Mouse (Mus musculus): ENCODE measurements around the gene Ugt2b1.
"Not testable (repeated sequence)": the region's sequence is repeated elsewhere in the genome, so short reads cannot be mapped to it uniquely, and the experiment has no call there.

DNA sequence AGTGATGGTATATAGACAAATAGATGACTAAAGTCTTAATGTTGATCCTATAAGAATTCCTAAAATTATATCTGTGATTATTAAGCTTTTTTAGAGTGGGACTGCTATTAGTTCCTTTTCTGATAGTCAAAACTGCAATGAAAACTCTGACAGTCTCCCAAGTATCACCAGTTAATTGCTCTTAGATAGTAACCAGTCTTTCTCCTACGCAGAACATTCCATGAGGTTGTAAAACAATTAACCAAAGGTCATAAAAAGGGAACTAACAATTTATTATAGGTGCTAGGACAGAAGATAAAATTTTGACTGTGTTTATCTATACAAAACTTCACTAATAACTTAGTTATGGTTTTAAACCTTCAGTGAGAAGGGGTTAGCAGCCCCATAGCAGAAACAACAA is 36.5 kb upstream of the Ugt2b1 start:
- TF ChIP-seq CTCF (IDR thresholded peaks at IDR 0.05; ENCODE audit: borderline replicate concordance, extremely low read depth, insufficient read depth, insufficient read length); POLR2A (IDR thresholded peaks at IDR 0.05; ENCODE audit: borderline replicate concordance, extremely low read depth, insufficient read depth, insufficient read length, poor library complexity, severe bottlenecking): not testable (repeated sequence)
